Mouse (Mus musculus): ENCODE data around the gene Syde2. TPM values are rescaled to one million over a fixed set of nuclear protein-coding genes. Genes with fewer than 3 reads are reported as not detected.

The Syde2 gene
- total and polyA plus RNA-seq, 3 experiments: 0.10 to 0.30 TPM; not detected in 1

DNA sequence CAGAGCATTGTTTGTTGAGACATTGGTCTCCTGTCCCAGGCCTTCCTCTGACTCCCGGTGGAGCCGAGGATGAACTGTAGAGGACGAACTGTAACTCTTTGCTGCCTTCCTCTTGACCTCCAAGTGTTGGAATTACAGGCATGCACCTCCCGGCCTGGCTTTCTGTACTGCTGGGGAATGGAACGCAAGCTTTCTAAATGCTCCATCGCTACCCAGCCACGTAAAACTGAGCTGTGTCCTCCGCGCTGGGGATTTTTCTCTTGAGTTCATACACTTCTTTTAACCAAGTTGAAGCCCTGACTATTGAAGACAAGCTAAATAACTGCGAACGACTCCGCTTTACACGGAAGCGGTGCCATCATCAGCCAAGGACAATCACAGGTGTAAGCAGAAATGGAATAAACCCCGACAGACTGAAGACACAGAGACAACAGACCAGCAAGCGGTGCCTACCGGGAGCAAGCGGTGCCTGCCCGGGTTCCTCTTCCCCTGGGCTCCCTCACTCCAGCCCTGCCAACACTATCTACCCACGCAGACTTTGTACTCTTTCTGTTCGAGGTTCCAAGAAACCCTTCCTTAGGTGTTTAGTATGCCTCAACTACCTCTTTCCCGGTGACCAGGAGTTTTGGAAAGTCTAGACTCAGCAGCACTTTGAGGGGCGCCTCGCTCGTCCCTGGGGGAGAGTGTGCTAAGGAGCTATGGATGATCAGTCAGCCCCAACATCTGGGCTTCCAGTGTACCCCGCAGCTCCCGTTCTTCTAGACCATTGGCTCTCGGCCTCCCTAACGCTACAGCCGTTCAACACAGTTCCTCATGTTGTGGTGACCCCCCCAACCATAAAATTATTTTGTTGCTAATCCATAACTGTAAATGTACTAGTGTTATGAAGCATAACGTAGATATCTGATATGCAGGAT lies 24.3 kb upstream of the Syde2 start:
- H3K4me3 ChIP-seq (replicated peaks in 1 of 3; ENCODE audit: low read depth in 2 of 3, low read length in 2 of 3, poor library complexity in 1 of 3): no peak overlapping the region
- DNase-seq (ENCODE audit: extremely low read depth): no peak
- dilution Hi-C loops (cut with MboI; ENCODE audit: extremely low pct_ligation_motif_present, extremely low pct_unique_long_range_greater_than_20kb, low sequenced_read_pairs) (no loop called here), in situ Hi-C loops (cut with MboI; ENCODE audit: low pct_ligation_motif_present, low pct_unique_long_range_greater_than_20kb, low sequenced_read_pairs) (no loop called here)
- no peak overlapping the region for H3K9ac ChIP-seq (ENCODE audit: insufficient read depth, low read depth)
- no peaks in the 10 kb centered on the region for H3K9me3 ChIP-seq (replicated peaks; ENCODE audit: low read length)
- no peak overlapping the region for H3K27ac ChIP-seq (ENCODE audit: insufficient read depth, low read depth)
- H3K4me1 ChIP-seq (ENCODE audit: control insufficient read depth in 1 of 2, insufficient read depth in 2 of 2): no peaks in the 10 kb centered on the region
- H3K4me2 ChIP-seq (ENCODE audit: insufficient read depth, low read depth, poor library complexity, severe bottlenecking): no peak overlapping the region
- H3K27me3 ChIP-seq (replicated peaks): no peaks in the 10 kb centered on the region
- no peaks in the 10 kb centered on the region for H3K79me2 ChIP-seq (replicated peaks; ENCODE audit: control insufficient read depth, extremely low read depth, insufficient read depth, poor library complexity, severe bottlenecking)
- no peaks in the 10 kb centered on the region for H3K36me3 ChIP-seq (replicated peaks in 1 of 2; ENCODE audit: control insufficient read depth in 1 of 2, insufficient read depth in 1 of 2, low read length in 1 of 2)
- TF ChIP-seq MYC (IDR thresholded peaks at IDR 0.05; ENCODE audit: low read depth, low read length): no peak
- no peak for TF ChIP-seq MAFK (IDR thresholded peaks at IDR 0.05; ENCODE audit: insufficient replicate concordance, low read length)
- no peak for TF ChIP-seq USF1 (IDR thresholded peaks at IDR 0.05; ENCODE audit: low read depth, low read length)
- no peak for TF ChIP-seq EP300 (IDR thresholded peaks at IDR 0.05; ENCODE audit: low read length)
- no peak for TF ChIP-seq GABPA (IDR thresholded peaks at IDR 0.05; ENCODE audit: insufficient replicate concordance, low read depth, low read length)

GRCm38 (mm10) chr3:145964018-145964387 lies 23.7 kb upstream of the Syde2 start:
- dilution Hi-C loops (cut with MboI; ENCODE audit: extremely low pct_ligation_motif_present, extremely low pct_unique_long_range_greater_than_20kb, low sequenced_read_pairs) (no loop called here), in situ Hi-C loops (cut with MboI; ENCODE audit: low pct_ligation_motif_present, low pct_unique_long_range_greater_than_20kb, low sequenced_read_pairs) (no loop called here)
- no peaks in the 10 kb centered on the region for H3K9me3 ChIP-seq (replicated peaks; ENCODE audit: low read length)
- no peak overlapping the region for H3K27ac ChIP-seq (ENCODE audit: insufficient read depth, low read depth)
- peaks cover 0 to 6% of the 10 kb centered on the region in 2 experiments; a peak in 2 of 4 replicates for H3K4me1 ChIP-seq (ENCODE audit: control insufficient read depth in 1 of 2, insufficient read depth in 2 of 2)
- no peak for DNase-seq (ENCODE audit: extremely low read depth)
- no peaks in the 10 kb centered on the region for H3K27me3 ChIP-seq (replicated peaks)
- TF ChIP-seq JUND (conservative IDR thresholded peaks at IDR 0.05; ENCODE audit: low read depth, low read length) (no peak), CHD1 (IDR thresholded peaks at IDR 0.05; ENCODE audit: low read depth, low read length) (no peak), KAT2A (IDR thresholded peaks at IDR 0.05; ENCODE audit: insufficient replicate concordance, low read length) (no peak), ZKSCAN1 (IDR thresholded peaks at IDR 0.05; ENCODE audit: borderline replicate concordance, low read depth, low read length) (no peak), SMC3 (IDR thresholded peaks at IDR 0.05; ENCODE audit: low read depth, low read length) (no peak)
- H3K4me2 ChIP-seq (ENCODE audit: insufficient read depth, low read depth, poor library complexity, severe bottlenecking): no peak overlapping the region
- H3K4me3 ChIP-seq (replicated peaks in 1 of 3; ENCODE audit: low read depth in 2 of 3, low read length in 2 of 3, poor library complexity in 1 of 3): no peak overlapping the region
- no peaks in the 10 kb centered on the region for H3K36me3 ChIP-seq (replicated peaks in 1 of 2; ENCODE audit: control insufficient read depth in 1 of 2, insufficient read depth in 1 of 2, low read length in 1 of 2)
- no peak overlapping the region for H3K9ac ChIP-seq (ENCODE audit: insufficient read depth, low read depth)
- no peaks in the 10 kb centered on the region for H3K79me2 ChIP-seq (replicated peaks; ENCODE audit: control insufficient read depth, extremely low read depth, insufficient read depth, poor library complexity, severe bottlenecking)

GRCm38 (mm10) chr3:145964473-145964872 lies 23.2 kb upstream of the Syde2 start:
- H3K27me3 ChIP-seq (replicated peaks): no peaks in the 10 kb centered on the region
- H3K4me3 ChIP-seq (replicated peaks in 1 of 3; ENCODE audit: low read depth in 2 of 3, low read length in 2 of 3, poor library complexity in 1 of 3): no peak overlapping the region
- H3K36me3 ChIP-seq (replicated peaks in 1 of 2; ENCODE audit: control insufficient read depth in 1 of 2, insufficient read depth in 1 of 2, low read length in 1 of 2): no peaks in the 10 kb centered on the region
- no peak overlapping the region for H3K27ac ChIP-seq (ENCODE audit: insufficient read depth, low read depth)
- no peaks in the 10 kb centered on the region for H3K9me3 ChIP-seq (replicated peaks; ENCODE audit: low read length)
- DNase-seq (ENCODE audit: extremely low read depth): no peak
- in situ Hi-C loops (cut with MboI; ENCODE audit: low pct_ligation_motif_present, low pct_unique_long_range_greater_than_20kb, low sequenced_read_pairs): no loop called here
- H3K9ac ChIP-seq (ENCODE audit: insufficient read depth, low read depth): no peak overlapping the region
- H3K4me2 ChIP-seq (ENCODE audit: insufficient read depth, low read depth, poor library complexity, severe bottlenecking): no peak overlapping the region
- TF ChIP-seq PAX5 (IDR thresholded peaks at IDR 0.05; ENCODE audit: low read length) (no peak), ZC3H11A (IDR thresholded peaks at IDR 0.05; ENCODE audit: low read depth, low read length) (no peak), JUN (IDR thresholded peaks at IDR 0.05; ENCODE audit: insufficient read depth, low read depth, low read length) (no peak), ZNF384 (IDR thresholded peaks at IDR 0.05; ENCODE audit: low read depth, low read length) (no peak), NRF1 (IDR thresholded peaks at IDR 0.05; ENCODE audit: low read depth, low read length) (no peak), E2F4 (IDR thresholded peaks at IDR 0.05; ENCODE audit: insufficient replicate concordance, low read depth, low read length) (no peak), CHD2 (IDR thresholded peaks at IDR 0.05; ENCODE audit: low read length) (no peak), SMC3 (IDR thresholded peaks at IDR 0.05; ENCODE audit: low read depth, low read length) (no peak), POLR2AphosphoS2 (IDR thresholded peaks at IDR 0.05; ENCODE audit: low read depth, low read length) (no peak), ELF1 (IDR thresholded peaks at IDR 0.05; ENCODE audit: low read depth, low read length) (no peak)
- dilution Hi-C loops (cut with MboI; ENCODE audit: extremely low pct_ligation_motif_present, extremely low pct_unique_long_range_greater_than_20kb, low sequenced_read_pairs): no loop called here
- H3K79me2 ChIP-seq (replicated peaks; ENCODE audit: control insufficient read depth, extremely low read depth, insufficient read depth, poor library complexity, severe bottlenecking): no peaks in the 10 kb centered on the region
- peaks cover 0 to 11% of the 10 kb centered on the region in 2 experiments; a peak in 2 of 4 replicates for H3K4me1 ChIP-seq (ENCODE audit: control insufficient read depth in 1 of 2, insufficient read depth in 2 of 2)

Measured in CH12.LX (cell line).